Mouse (Mus musculus): ENCODE data around the gene Vtn. TPM values are rescaled to one million over a fixed set of nuclear protein-coding genes. Genes with fewer than 3 reads are reported as not detected.

Gene Vtn
- polyA plus RNA-seq, 1 experiment from 2014 or later: 0.81 TPM

GRCm38 (mm10) chr11:78475289-78475688 lies 23.6 kb upstream of the Vtn start:
- no peaks in the 10 kb centered on the region for H3K4me1 ChIP-seq (ENCODE audit: control insufficient read depth, insufficient read depth, low read length)
- H3K36me3 ChIP-seq (ENCODE audit: control insufficient read depth, insufficient read depth, low read length): no peaks in the 10 kb centered on the region; the same call in 1 of the 2 replicates
- 81% methylated on average over 3 of the region's 3 CpGs for WGBS
- H3K9ac ChIP-seq (replicated peaks; ENCODE audit: low read depth, low read length): no peak overlapping the region
- no peaks in the 10 kb centered on the region for H3K9me3 ChIP-seq (ENCODE audit: control insufficient read depth, low read depth, low read length)
- H3K27me3 ChIP-seq (ENCODE audit: control insufficient read depth, insufficient read depth, low read length): no peaks in the 10 kb centered on the region
- no peak overlapping the region for H3K4me3 ChIP-seq (ENCODE audit: low read depth, low read length)
- no peak overlapping the region for H3K27ac ChIP-seq (ENCODE audit: low read length)
- ATAC-seq (ENCODE audit: insufficient number of reproducible peaks, insufficient read depth, low FRiP score, low read depth): no peak
- H3K4me2 ChIP-seq (replicated peaks; ENCODE audit: low read depth, low read length): no peak overlapping the region

DNA sequence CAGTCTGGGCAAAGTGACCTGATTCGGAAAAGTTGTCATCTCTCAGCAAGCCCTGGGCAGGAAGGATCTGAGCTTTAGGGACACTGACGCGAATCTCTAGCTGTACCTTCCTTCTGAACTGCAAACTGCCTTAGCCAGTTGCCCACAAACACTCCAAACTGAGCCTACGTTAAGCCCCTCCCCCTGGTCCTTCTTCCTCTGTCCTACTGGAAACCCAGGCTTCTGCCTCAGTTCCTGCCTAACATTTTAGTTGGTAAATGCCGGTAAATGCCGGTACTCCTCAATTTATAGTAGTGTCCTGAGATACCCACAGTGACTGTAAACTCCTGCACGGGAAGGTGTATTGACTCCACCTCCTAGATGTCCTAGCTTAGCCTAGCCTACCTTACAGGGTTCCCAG lies 15.3 kb upstream of the Vtn start:
- WGBS: 53% methylated on average over 7 of the region's 7 CpGs
- peaks cover 20% of the 10 kb centered on the region for H3K27me3 ChIP-seq (ENCODE audit: control insufficient read depth, insufficient read depth, low read length)
- no peak overlapping the region for H3K27ac ChIP-seq (ENCODE audit: low read length)
- H3K4me2 ChIP-seq (replicated peaks; ENCODE audit: low read depth, low read length): no peak overlapping the region
- H3K36me3 ChIP-seq (ENCODE audit: control insufficient read depth, insufficient read depth, low read length): no peaks in the 10 kb centered on the region
- H3K4me1 ChIP-seq (ENCODE audit: control insufficient read depth, insufficient read depth, low read length): no peaks in the 10 kb centered on the region
- no peak overlapping the region for H3K9ac ChIP-seq (replicated peaks; ENCODE audit: low read depth, low read length)
- ATAC-seq (ENCODE audit: insufficient number of reproducible peaks, insufficient read depth, low FRiP score, low read depth): no peak
- H3K4me3 ChIP-seq (ENCODE audit: low read depth, low read length): no peak overlapping the region
- no peaks in the 10 kb centered on the region for H3K9me3 ChIP-seq (ENCODE audit: control insufficient read depth, low read depth, low read length)

GRCm38 (mm10) chr11:78488168-78488567 lies 10.7 kb upstream of the Vtn start:
- H3K27ac ChIP-seq (ENCODE audit: low read length): no peak overlapping the region
- no peak overlapping the region for H3K4me3 ChIP-seq (ENCODE audit: low read depth, low read length)
- whole genome bisulfite sequencing: 3% methylated on average over 8 of the region's 8 CpGs
- no peaks in the 10 kb centered on the region for H3K9me3 ChIP-seq (ENCODE audit: control insufficient read depth, low read depth, low read length)
- no peak overlapping the region for H3K9ac ChIP-seq (replicated peaks; ENCODE audit: low read depth, low read length)
- H3K4me2 ChIP-seq (replicated peaks; ENCODE audit: low read depth, low read length): no peak overlapping the region
- ATAC-seq (ENCODE audit: insufficient number of reproducible peaks, insufficient read depth, low FRiP score, low read depth): no peak
- peaks cover 45% of the 10 kb centered on the region for H3K27me3 ChIP-seq (ENCODE audit: control insufficient read depth, insufficient read depth, low read length)
- H3K36me3 ChIP-seq (ENCODE audit: control insufficient read depth, insufficient read depth, low read length): no peaks in the 10 kb centered on the region
- no peaks in the 10 kb centered on the region for H3K4me1 ChIP-seq (ENCODE audit: control insufficient read depth, insufficient read depth, low read length)

DNA sequence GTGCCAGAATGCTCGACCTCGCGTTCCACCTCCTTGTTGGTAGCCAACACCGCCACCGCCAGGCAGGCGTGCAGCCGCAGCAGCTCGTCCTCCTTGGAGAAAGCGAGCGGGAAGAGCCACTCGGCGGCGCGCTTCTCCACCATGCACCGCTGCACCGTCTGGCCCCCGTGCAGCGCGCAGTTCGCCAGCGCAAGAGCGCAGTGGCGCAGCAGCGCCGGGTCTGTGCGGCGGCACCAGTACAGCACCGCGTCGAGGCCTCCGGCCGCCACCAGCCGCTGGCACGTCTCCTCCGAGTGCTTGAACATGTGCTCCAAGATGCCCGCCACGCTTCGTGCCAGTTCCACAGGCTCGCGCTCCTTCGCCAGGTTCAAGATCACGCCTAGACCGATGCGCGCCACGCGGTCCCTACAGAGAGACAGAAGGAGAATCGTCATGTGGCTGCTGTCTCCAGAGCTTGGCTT lies 8.1 kb upstream of the Vtn start:
- H3K9me3 ChIP-seq (ENCODE audit: control insufficient read depth, low read depth, low read length): no peaks in the 10 kb centered on the region
- no peaks in the 10 kb centered on the region for H3K4me1 ChIP-seq (ENCODE audit: control insufficient read depth, insufficient read depth, low read length)
- H3K27ac ChIP-seq (ENCODE audit: low read length): no peak overlapping the region
- H3K9ac ChIP-seq (replicated peaks; ENCODE audit: low read depth, low read length): no peak overlapping the region
- peak overlapping the region; percentile 35 for H3K4me2 ChIP-seq (replicated peaks; ENCODE audit: low read depth, low read length)
- WGBS: 9% methylated on average over 48 of the region's 48 CpGs
- H3K4me3 ChIP-seq (ENCODE audit: low read depth, low read length): peak overlapping the region; percentile 19
- no peaks in the 10 kb centered on the region for H3K36me3 ChIP-seq (ENCODE audit: control insufficient read depth, insufficient read depth, low read length)
- peaks cover 48% of the 10 kb centered on the region for H3K27me3 ChIP-seq (ENCODE audit: control insufficient read depth, insufficient read depth, low read length)
- no peak for ATAC-seq (ENCODE audit: insufficient number of reproducible peaks, insufficient read depth, low FRiP score, low read depth)

GRCm38 (mm10) chr11:78495904-78496303 lies 3.0 kb upstream of the Vtn start:
- Histone ChIP-seq H3K9me3 (ENCODE audit: control insufficient read depth, low read depth, low read length) (no peaks in the 10 kb centered on the region), H3K4me1 (ENCODE audit: control insufficient read depth, insufficient read depth, low read length) (no peaks in the 10 kb centered on the region), H3K36me3 (ENCODE audit: control insufficient read depth, insufficient read depth, low read length) (no peaks in the 10 kb centered on the region), H3K4me2 (replicated peaks; ENCODE audit: low read depth, low read length) (no peak overlapping the region), H3K27me3 (ENCODE audit: control insufficient read depth, insufficient read depth, low read length) (peaks cover 23% of the 10 kb centered on the region), H3K4me3 (ENCODE audit: low read depth, low read length) (no peak overlapping the region), H3K9ac (replicated peaks; ENCODE audit: low read depth, low read length) (no peak overlapping the region), H3K27ac (ENCODE audit: low read length) (no peak overlapping the region)
- WGBS: 5% methylated on average over 6 of the region's 6 CpGs
- no peak for ATAC-seq (ENCODE audit: insufficient number of reproducible peaks, insufficient read depth, low FRiP score, low read depth)

DNA sequence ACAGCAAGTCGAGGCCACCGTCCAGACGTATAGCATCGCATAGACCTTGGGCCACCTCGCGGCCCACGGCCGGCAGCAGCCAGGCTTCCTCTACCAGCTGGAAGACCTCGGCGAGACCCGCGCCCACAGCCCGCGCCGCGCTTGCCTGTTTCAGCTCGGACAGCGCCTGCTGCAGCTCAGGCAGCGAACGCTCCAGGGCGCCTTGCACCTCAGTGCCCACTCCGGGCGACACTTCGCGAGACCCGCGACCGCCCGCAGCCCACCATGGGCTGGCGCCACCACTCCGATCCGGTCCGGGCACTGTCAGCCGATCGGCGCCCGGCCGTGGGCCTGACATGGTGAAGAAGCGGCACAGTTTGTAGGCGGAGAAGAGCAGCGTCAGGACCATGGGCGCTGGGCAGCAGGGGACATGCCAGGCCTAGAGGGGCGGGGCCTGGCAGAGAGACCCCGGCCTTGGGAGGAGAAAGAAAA lies 1.8 kb upstream of the Vtn start:
- Histone ChIP-seq H3K4me2 (replicated peaks; ENCODE audit: low read depth, low read length) (peak overlapping the region; percentile 96), H3K4me1 (ENCODE audit: control insufficient read depth, insufficient read depth, low read length) (no peaks in the 10 kb centered on the region), H3K36me3 (ENCODE audit: control insufficient read depth, insufficient read depth, low read length) (no peaks in the 10 kb centered on the region), H3K9ac (replicated peaks; ENCODE audit: low read depth, low read length) (peak overlapping the region; percentile 36; the same call in 1 of the 2 replicates), H3K4me3 (ENCODE audit: low read depth, low read length) (peak overlapping the region; percentile 50), H3K27me3 (ENCODE audit: control insufficient read depth, insufficient read depth, low read length) (peaks cover 13% of the 10 kb centered on the region), H3K27ac (ENCODE audit: low read length) (no peak overlapping the region), H3K9me3 (ENCODE audit: control insufficient read depth, low read depth, low read length) (no peaks in the 10 kb centered on the region)
- ATAC-seq (ENCODE audit: insufficient number of reproducible peaks, insufficient read depth, low FRiP score, low read depth): peak; percentile 4
- under 1% methylated on average over 43 of the region's 44 CpGs for WGBS

DNA sequence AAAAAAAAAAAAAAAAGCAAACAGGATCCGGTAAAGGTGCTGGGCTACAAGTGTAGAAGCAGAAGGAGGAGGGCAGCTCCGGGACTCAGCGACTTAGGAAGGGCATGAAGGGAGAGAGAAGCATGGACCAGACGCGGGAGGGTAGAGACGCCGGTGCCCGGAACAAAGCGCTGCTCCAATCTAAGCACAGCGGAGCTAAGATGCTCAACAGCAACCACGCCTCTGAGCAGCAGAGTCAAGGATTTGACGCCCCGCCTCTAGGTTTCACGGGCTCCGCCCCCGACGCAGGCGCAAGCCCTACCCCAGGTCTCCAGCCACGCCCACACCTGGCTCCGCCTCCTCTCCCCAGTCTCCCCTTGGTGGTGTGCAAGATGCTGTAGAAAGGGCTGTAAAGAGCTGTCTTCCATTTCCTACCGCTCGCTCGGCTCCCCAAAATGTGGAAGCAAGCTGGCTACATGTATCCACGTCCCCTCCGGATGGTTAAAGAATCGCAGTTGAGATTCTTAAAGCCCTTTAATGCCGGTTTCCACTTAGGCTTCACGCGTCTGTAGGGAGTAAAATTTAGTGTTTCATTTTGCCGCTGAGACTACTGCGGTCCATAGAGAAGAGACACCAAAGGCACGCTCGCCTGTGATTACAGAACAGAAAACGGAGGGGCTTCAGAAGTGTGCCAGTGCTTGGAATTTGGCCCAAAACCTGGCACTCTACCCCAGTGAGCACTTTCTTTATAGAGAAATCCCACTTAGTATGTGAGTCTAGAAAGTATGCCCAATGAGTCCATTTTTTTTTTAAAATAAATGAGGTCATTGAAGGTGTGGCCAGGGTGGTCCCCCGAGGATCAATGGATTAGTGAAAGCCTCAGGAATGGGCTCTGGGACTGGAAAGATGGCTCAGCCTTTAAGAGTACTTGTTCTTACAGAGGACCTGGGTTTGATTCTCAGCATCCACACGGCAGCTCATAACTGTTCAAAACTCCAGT lies 1.1 kb upstream of the Vtn start, which contains the start of gene Sarm1:
Sarm1 (minus strand) TSS at position 211 of the 979 bp plus-strand sequence.
- Histone ChIP-seq H3K27ac (ENCODE audit: low read length) (no peak within 1 kb of the TSS), H3K9ac (replicated peaks; ENCODE audit: low read depth, low read length) (peak within 1 kb of the TSS; percentile 36; the same call in 1 of the 2 replicates), H3K4me1 (ENCODE audit: control insufficient read depth, insufficient read depth, low read length) (no peaks in the 10 kb centered on the region), H3K9me3 (ENCODE audit: control insufficient read depth, low read depth, low read length) (no peaks in the 10 kb centered on the region), H3K4me2 (replicated peaks; ENCODE audit: low read depth, low read length) (peak within 1 kb of the TSS; percentile 96), H3K27me3 (ENCODE audit: control insufficient read depth, insufficient read depth, low read length) (peaks cover 13% of the 10 kb centered on the region), H3K4me3 (ENCODE audit: low read depth, low read length) (peak within 1 kb of the TSS; percentile 50), H3K36me3 (ENCODE audit: control insufficient read depth, insufficient read depth, low read length) (no peaks in the 10 kb centered on the region)
- ATAC-seq (ENCODE audit: insufficient number of reproducible peaks, insufficient read depth, low FRiP score, low read depth): peak; percentile 97
- 3% methylated on average over 36 of the region's 36 CpGs for WGBS

DNA sequence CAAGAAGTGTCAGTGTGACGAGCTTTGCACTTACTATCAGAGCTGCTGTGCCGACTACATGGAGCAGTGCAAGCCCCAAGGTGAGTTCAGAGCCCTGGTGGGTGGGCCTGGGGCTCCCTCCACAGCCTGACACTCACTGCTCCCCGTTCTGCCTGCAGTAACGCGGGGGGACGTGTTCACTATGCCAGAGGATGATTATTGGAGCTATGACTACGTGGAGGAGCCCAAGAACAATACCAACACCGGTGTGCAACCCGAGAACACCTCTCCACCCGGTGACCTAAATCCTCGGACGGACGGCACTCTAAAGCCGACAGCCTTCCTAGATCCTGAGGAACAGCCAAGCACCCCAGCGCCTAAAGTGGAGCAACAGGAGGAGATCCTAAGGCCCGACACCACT lies 652 bp downstream of the Vtn start:
- H3K4me1 ChIP-seq (ENCODE audit: control insufficient read depth, insufficient read depth, low read length): no peaks in the 10 kb centered on the region
- no peak overlapping the region for H3K4me2 ChIP-seq (replicated peaks; ENCODE audit: low read depth, low read length)
- ATAC-seq (ENCODE audit: insufficient number of reproducible peaks, insufficient read depth, low FRiP score, low read depth): no peak
- H3K27me3 ChIP-seq (ENCODE audit: control insufficient read depth, insufficient read depth, low read length): peaks cover 13% of the 10 kb centered on the region
- H3K9ac ChIP-seq (replicated peaks; ENCODE audit: low read depth, low read length): no peak overlapping the region
- H3K4me3 ChIP-seq (ENCODE audit: low read depth, low read length): no peak overlapping the region
- WGBS: 36% methylated on average over 16 of the region's 16 CpGs
- no peak overlapping the region for H3K27ac ChIP-seq (ENCODE audit: low read length)
- no peaks in the 10 kb centered on the region for H3K36me3 ChIP-seq (ENCODE audit: control insufficient read depth, insufficient read depth, low read length)
- no peaks in the 10 kb centered on the region for H3K9me3 ChIP-seq (ENCODE audit: control insufficient read depth, low read depth, low read length)

Data from stomach, embryonic 14.5 days (tissue).